Mouse (Mus musculus) spleen, postnatal 10 days (tissue): ENCODE measurements at regions not wholly inside any gene's neighbourhood (a gene's known extent, or its start where the extent isn't known, plus 50 kb on each side); places are given as distances from the start of the nearest gene placed in this dataset.
A peak's percentile ranks its signal among the peaks of the same experiment; 100 is the strongest.

Source experiments
- DNase-seq, 2 experiments: peaks; one replicate each; pipeline ENCODE4 v3.0.0; 2021 to 2022; ENCODE audit warnings: low spot score in 2 of 2

DNA sequence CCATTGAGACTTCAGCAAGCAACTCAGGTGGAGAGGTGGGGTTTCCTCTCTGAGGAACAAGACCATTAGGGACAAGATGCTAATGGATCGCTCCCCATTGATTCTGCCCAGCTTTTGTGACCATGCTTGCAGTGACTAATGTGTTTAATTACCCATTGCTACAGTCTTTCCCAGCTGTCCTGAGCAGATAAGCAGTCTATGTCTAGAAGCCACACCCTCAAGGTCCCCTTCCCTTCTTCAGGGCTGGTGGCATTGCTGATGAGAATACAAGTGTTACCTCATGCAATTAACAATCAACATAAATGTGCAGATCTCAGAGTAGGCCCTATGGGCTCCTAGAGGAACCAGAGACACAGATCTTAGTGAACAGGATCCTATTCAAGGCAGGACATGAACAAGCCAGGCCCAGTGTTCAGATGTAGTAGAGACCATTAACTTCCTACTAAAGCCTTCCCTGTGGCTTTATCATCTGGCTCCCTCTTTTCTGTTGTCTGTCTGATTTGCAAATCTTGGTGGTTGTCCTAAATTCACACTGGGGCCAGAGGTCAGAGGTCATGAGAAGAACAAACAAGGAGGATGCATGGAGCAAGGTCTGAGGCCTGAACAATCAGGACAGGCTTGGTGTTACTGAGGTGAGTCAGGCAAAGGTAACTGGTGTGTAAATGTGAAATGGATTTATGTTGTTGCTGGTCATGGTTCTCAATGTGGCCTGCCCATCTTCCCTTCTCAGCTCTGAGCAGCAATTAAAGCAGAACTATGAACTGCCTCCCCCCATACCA is 56.8 kb downstream of the Odc1 start:
- DNase-seq, result peak in 1 of 2 experiments; percentile 45

DNA sequence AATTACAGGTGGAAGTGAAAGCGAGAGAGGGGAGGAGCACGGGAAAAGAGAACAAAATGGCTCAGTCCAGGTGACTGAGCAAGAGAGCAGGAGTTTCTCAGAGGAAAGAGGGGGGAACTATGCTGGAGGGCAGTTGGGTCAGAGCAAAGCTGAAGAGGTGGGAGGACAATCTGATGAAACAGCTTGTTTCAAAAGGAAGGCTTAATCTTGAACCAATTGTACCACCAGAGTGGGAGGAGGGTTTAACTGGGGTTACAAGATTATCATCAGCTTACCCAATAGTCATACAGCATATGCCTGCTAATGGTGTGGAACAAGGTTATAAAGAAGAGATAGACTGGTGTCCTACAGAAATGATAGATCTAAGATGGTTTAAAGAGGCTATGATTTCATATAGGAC is 59.0 kb downstream of the Odc1 start:
- no peak for DNase-seq

DNA sequence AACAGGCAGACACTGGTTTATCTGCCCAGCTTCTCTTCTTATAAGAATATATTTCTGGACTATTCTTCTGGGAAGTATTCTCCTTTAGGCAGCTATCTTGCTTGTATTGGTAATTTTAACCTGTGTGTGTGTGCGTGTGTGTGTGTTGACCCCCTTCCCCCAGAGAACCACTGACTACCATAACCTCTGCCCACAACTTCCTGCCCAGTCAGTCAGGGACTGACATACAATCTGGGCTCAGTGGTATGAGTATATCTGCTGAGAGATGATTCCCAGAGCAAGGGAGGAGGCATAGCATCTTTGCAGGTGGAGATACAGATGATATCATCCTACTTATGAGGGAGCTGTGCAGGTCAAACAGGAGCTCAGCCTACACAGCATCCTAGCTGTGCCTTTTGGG is 65.8 kb downstream of the Odc1 start:
- no peak for DNase-seq

DNA sequence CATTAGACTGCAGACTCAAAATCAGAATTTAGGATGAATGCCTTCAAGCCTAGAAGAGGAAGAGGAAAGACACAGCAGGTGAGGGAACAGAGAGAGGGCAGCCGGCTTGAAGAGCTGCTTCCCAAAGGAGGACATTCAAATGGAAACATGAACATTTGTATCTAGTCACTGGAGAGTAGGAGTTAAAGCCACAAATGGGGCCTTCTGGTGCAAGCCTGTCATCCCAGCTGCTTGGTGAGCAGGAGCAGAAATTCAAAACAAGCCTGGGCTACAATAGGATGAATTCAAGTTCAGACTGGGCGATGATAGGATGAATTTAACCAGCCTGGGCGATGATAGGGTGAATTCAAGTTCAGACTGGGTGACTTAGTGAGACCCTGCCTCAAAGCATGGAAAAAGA is 67.4 kb downstream of the Odc1 start:
- no peak for DNase-seq

DNA sequence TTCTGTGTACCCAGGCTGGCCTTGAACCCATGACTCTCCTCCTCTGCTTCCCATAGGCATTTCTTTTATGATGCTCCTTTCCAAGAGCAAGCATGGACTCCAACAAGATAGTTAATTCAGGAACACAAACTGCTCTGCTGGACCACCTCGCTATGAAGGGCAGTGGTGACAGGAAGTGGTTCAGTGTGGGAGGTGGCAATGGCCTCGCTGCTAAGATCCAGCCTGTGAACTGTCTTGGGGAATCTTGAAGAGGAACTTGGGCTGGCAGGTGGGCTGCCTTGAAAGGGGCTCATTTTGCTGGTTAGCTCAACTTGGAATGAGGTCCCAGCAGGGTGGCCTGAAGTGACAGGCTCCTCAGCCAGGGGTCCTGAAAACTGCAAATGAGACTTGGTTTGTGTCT is 72.4 kb upstream of the Hpcal1 start:
- no peak for DNase-seq

DNA sequence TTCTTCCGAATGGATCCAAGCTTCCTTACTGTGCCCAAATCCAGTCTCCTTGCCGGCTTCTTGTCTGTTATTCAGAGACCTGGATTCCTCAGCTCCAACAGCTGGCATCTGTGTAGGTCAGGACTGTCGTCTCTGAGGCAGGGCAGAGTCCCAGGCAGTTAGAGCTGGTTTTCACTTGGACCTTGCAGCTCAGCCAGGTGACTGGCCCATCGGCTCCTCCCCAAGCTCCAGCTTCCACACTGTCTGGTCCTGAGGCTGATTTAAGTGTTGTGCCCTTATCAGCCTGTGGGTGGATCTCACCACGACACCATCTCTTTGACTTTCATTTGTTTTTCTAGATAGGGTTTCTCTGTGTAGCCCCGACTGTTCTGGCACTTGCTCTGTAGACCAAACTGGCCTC is 70.4 kb upstream of the Hpcal1 start:
- DNase-seq, result no peak

DNA sequence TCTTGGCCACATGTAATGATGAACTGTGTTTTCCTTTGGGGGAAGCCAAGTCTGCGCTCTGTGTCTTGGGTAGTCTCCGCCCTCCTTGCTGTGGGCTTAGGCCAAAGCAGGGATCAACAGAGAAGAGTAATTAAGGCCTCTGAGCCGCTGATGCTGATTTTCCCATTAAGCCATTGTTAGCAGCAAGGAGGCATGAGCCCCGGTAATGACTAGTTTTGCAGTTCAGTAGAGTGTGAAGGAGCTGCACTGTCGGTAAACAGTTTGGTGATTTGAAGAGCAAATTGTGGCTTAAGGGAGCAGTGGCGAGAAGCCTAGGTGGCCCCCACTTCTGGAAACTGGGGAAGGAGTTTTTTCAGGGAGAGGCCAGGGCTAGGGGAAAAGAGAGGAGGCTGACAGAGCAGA is 69.2 kb upstream of the Hpcal1 start:
- DNase-seq, result no peak

DNA sequence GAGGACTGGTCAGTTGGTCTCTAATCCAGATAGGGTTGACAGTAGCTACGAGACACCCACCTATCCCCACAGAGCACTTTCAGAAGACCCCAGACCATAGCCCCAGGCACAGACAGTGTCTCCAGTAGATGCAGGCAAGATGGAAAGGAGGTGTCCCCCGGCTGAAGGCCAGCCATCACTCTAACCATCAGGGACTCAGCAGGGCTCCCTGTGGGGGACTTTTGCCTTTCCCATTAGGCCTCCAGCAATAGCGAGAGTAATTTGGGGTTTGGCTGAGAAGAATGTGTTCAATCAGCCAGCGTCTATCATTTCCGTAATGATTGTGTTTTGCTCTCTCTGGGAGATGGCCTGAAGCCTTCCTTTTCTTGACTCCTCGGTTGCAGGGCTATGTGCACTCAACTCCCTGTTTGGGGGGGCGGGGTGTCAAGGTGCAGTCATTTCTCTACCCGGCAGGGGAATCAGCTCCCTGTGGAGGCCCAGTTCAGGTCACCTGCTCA is 68.1 kb upstream of the Hpcal1 start:
- DNase-seq, result no peak

DNA sequence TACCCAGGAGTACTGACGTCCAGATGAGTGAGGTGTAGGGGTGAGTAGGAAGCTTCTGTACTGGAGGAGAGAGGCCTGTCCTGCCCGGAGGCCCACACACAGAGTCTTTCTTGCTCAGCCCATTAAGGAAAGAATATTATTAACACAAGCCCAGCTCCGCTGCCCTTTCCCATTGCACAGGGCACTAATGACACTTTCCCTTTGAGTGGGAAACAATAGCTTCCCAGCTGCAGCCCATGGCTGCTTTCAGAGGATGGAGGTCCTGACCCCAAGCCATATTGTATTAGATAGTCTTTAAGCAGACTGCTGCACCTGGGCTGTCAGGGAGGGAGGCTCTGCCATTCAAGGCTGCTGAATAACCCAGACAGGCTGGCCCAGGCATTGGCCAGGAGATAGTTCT is 64.6 kb upstream of the Hpcal1 start:
- no peak for DNase-seq

DNA sequence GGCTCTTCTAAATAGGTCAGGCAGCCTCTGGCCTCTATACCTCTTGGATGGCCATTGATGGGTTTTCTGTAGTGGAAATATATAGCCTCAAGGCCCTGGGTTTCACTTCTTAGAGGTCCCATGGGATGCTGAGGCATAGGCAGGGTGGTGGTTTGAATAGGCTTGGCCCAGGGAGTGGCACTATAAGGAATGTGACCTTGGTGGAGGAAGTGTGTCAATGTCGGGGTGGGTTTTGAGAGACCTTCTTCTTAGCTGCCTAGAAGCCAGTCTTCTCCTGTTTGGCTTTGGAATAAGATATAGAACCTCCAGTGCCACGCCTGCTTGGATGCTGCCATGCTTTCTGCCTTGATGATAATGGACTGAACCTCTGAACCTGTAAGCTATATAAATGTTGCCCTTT is 59.5 kb upstream of the Hpcal1 start:
- DNase-seq, result no peak

DNA sequence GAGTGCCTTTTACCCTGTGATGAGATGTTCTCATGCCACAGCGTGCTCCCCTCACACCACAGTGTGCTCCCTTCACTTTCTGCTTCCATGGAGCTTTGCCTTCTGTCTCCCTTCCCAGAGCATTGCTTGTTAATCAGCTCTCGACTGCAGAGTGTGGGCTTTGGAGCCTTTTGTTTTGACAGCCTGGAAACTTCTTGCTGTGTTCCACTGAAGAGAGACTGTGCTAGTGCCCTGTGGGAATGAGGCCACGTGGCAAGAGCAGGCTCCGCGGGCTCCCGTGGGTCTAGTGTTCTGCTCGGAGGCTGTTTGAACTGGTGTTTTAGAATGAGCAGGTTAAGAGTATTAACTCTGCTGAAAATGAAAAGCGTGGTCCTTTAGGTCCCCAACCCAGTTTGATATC is 54.5 kb upstream of the Hpcal1 start:
- DNase-seq, result no peak

DNA sequence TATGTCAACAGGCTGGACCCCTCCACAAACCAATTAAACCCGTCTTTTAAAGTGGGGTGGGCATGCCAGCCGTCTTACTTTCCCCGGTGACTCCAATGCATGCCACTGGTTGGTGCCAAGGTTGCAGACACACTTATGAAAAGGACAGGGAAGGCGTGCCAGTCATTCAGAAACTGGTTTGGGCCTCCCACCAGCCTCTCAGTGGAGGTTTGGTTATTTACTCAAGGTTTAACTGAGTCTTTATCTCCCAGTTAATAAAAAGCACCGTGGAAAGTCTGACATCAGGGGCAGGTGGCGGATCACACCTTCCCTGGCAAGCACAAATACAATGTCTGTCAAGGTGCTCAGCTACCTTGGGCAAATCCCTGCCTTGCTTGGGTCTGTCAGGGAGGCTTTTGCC is 54.1 kb upstream of the Hpcal1 start:
- DNase-seq, result no peak
